Mouse (Mus musculus) stomach, postnatal 0 days (tissue): Measurements from ENCODE around the gene Slc45a3.

Experiments
- CTCF ChIP-seq: IDR thresholded peaks from 2 replicates; pipeline ENCODE4 v1.5.1; 2016; ENCODE audit warnings: antibody characterized with exemption, low read depth, mild to moderate bottlenecking, moderate library complexity
- EP300 ChIP-seq: optimal IDR thresholded peaks from 2 replicates; pipeline ENCODE3; 2016; ENCODE audit warnings: antibody characterized with exemption

GRCm38 (mm10) chr1:132032172-132032571 is 69.4 kb downstream of the Slc45a3 start:
- TF ChIP-seq CTCF (no peak), EP300 (no peak)
